Mouse (Mus musculus) retina, postnatal 7 days (tissue): ENCODE measurements around the gene Ubc.

Experiments used
- DNase-seq: peaks from one replicate; pipeline ENCODE4 v3.0.0-alpha.2; 2012; ENCODE audit warnings: low read depth, low spot score

Ubc gene

GRCm38 (mm10) chr5:125349391-125349790 lies 40.6 kb downstream of the Ubc start:
- DNase-seq: no peak

- DNase-seq: peak; percentile 44
Measured at GRCm38 (mm10) chr5:125348487-125348886, 41.5 kb downstream of the Ubc start.

- no peak for DNase-seq
Measured at GRCm38 (mm10) chr5:125348067-125348466, 41.9 kb downstream of the Ubc start.

- DNase-seq: no peak
Measured at GRCm38 (mm10) chr5:125344296-125344695, 45.7 kb downstream of the Ubc start.

GRCm38 (mm10) chr5:125341459-125342090 lies 48.4 kb downstream of the Ubc start:
- no peak for DNase-seq

GRCm38 (mm10) chr5:125340547-125341262 lies 49.3 kb downstream of the Ubc start, which contains the start of gene Scarb1:
Gene Scarb1 (minus strand): TSS chr5:125341094.
- peak; percentile 73 for DNase-seq

- DNase-seq: no peak
Measured at GRCm38 (mm10) chr5:125339851-125340531, 50.0 kb downstream of the Ubc start.

- DNase-seq: no peak
Measured at GRCm38 (mm10) chr5:125339108-125339751, 50.8 kb downstream of the Ubc start.

GRCm38 (mm10) chr5:125337526-125337925 lies 52.5 kb downstream of the Ubc start:
- no peak for DNase-seq

GRCm38 (mm10) chr5:125337012-125337411 lies 53.0 kb downstream of the Ubc start:
- peak; percentile 46 for DNase-seq
